Mouse (Mus musculus) liver, embryonic 16.5 days (tissue): Measurements from ENCODE around the gene AW011738. TPM values are rescaled to one million over a fixed set of nuclear protein-coding genes. Genes with fewer than 3 reads are reported as not detected.

Experiments
- ATAC-seq: fragments of 200-750 bp; cut with Nextera tagmentation; 2 replicates; pipeline ENCODE4 v1.8.0; 2017; ENCODE audit warnings: low read depth, mild to moderate bottlenecking, moderate number of reproducible peaks, moderate library complexity
- H3K27ac ChIP-seq: fragments of 300-500 bp; sonication (generic); 2 replicates; pipeline ENCODE4 v1.5.1; 2014; ENCODE audit warnings: mild to moderate bottlenecking, low read length
- H3K27me3 ChIP-seq: fragments of 300-500 bp; sonication (generic); 2 replicates; pipeline ENCODE4 v1.6.1; 2014; ENCODE audit warnings: low read depth, low read length, mixed read lengths; ENCODE audit not compliant: control insufficient read depth, insufficient read depth
- H3K36me3 ChIP-seq: fragments of 300-500 bp; sonication (generic); 2 replicates; pipeline ENCODE4 v1.6.1; 2014; ENCODE audit warnings: mild to moderate bottlenecking; ENCODE audit not compliant: control insufficient read depth, insufficient read depth
- H3K4me1 ChIP-seq: fragments of 300-500 bp; sonication (generic); 2 replicates; pipeline ENCODE4 v1.6.1; 2014; ENCODE audit warnings: low read depth, low read length, mixed read lengths; ENCODE audit not compliant: control insufficient read depth
- H3K4me2 ChIP-seq: fragments of 300-500 bp; sonication (generic); 2 replicates; pipeline ENCODE4 v1.6.1; 2014; ENCODE audit warnings: low read depth, low read length, mixed read lengths
- H3K4me3 ChIP-seq: fragments of 300-500 bp; sonication (generic); 2 replicates; pipeline ENCODE4 v1.5.1; 2014; ENCODE audit warnings: low read depth, mild to moderate bottlenecking, low read length
- H3K9ac ChIP-seq: fragments of 300-500 bp; sonication (generic); 2 replicates; pipeline ENCODE4 v1.6.1; 2014; ENCODE audit warnings: low read depth, low read length
- H3K9me3 ChIP-seq: fragments of 300-500 bp; sonication (generic); replicated peaks from 2 replicates; pipeline ENCODE4 v1.6.1; 2016; ENCODE audit warnings: low read length; ENCODE audit not compliant: control insufficient read depth
- WGBS: fragments of 180-500 bp; shearing (Covaris S2); extraction: QIAGEN DNeasy Blood & Tissue Kit; methylation state at CpG from one replicate; pipeline ENCODE4 v1.1.7; 2014; ENCODE audit not compliant: insufficient replicate concordance; 5-methylcytosine and 5-hydroxymethylcytosine counted together
- polyA plus RNA-seq: library from polyadenylated mRNA; unstranded; fragments of >200 nt; fragmentation: Nextera tagmentation; extraction: Ambion mirVana; gene quantifications from 2 replicates; pipeline ENCODE4 v1.2.1, GENCODE M21; 2015

AW011738 gene
- polyA plus RNA-seq, result 1.0 and 1.2 TPM in 2 replicates

- peak within 1 kb of the TSS; percentile 66 for H3K9ac ChIP-seq
- 1% methylated on average over 28 of the region's 39 CpGs for WGBS
- peak within 1 kb of the TSS; percentile 82 for H3K27ac ChIP-seq
- peaks cover 40% of the 10 kb centered on the region for H3K27me3 ChIP-seq
- peak within 1 kb of the TSS; percentile 92 for H3K4me2 ChIP-seq
- peaks cover 34% of the 10 kb centered on the region for H3K4me1 ChIP-seq
- no peaks in the 10 kb centered on the region for H3K9me3 ChIP-seq
- peak within 1 kb of the TSS; percentile 66 for H3K4me3 ChIP-seq
- peak; percentile 76 for ATAC-seq
- H3K36me3 ChIP-seq, result no peaks in the 10 kb centered on the region
These were observed at the start of gene AW011738 for GRCm38 (mm10) chr4:156203001-156203412. Gene AW011738, plus strand, starts transcription at chr4:156203304.

DNA sequence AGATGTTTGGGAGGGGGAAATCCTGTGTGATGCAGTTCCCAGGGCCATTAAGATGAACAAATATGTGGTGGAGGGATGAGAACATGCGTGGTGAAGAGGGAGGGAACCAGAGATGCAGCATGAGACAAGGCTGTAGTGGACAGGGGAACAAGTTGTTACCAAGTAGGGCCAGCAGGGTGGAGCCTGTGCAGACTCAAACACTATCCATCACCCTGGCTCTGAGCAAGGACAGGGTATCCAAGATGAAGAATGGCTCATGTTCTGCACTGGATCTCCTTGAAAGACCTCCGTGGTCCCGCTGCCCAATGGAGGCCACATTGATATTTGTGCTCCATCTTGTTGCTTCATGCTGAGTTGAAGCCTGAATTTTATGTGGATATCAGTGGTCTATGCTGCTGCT, 48.3 kb upstream of the AW011738 start:
- no peak overlapping the region for H3K4me2 ChIP-seq
- no peak overlapping the region for H3K4me3 ChIP-seq
- no peaks in the 10 kb centered on the region for H3K36me3 ChIP-seq
- ATAC-seq, result no peak
- H3K9me3 ChIP-seq, result peaks cover 8% of the 10 kb centered on the region
- H3K9ac ChIP-seq, result no peak overlapping the region
- no peaks in the 10 kb centered on the region for H3K27me3 ChIP-seq
- no peak overlapping the region for H3K27ac ChIP-seq
- WGBS, result 82% methylated on average over 3 of the region's 3 CpGs
- no peaks in the 10 kb centered on the region for H3K4me1 ChIP-seq

DNA sequence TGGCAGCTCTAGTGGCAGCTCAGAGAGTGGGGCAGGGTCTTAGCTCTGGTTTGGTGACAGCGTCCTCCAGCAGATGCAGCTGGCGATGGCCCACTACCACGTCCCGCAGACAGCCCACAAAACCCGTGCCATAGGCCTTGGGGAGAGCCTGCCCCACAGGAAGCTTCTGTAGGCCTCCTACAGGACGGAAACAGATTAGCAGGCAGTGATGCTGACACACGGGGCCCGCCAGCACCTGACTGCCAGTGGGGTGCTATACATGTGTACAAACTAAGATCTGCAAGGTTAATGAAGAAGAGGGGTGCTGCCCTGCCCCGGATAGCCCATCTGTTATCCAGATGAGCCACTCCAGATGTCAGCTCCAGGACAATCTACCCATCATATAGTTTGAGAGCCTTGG, 36.6 kb upstream of the AW011738 start:
- H3K9me3 ChIP-seq, result peaks cover 4% of the 10 kb centered on the region; the same call in 1 of the 2 replicates
- no peaks in the 10 kb centered on the region; the same call in 1 of the 2 replicates for H3K36me3 ChIP-seq
- H3K4me2 ChIP-seq, result no peak overlapping the region
- no peaks in the 10 kb centered on the region for H3K4me1 ChIP-seq
- no peak overlapping the region for H3K9ac ChIP-seq
- no peak for ATAC-seq
- WGBS, result 57% methylated on average over 9 of the region's 9 CpGs
- H3K27me3 ChIP-seq, result no peaks in the 10 kb centered on the region
- H3K27ac ChIP-seq, result no peak overlapping the region
- no peak overlapping the region for H3K4me3 ChIP-seq

DNA sequence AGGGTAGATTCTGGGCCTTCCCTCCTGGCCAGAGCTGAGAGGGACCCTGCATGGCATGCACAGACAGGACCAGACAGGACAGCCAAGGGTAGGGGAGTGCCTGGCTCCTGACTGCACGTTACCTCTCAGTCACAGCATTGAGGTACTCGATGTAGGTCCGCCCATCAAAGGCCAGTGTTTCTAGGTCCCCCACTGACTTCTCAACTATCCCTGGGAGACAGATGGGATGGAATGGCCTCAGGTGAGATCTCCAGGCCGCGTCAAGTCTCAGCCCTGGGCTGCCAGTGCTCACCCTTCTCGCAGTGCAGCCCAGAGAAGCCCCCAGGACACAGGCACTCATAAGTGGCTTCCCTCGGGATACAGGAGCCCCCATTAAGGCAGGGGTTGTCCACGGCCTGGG, 34.5 kb upstream of the AW011738 start:
- Histone ChIP-seq H3K9me3 (no peaks in the 10 kb centered on the region), H3K27ac (no peak overlapping the region), H3K9ac (no peak overlapping the region), H3K36me3 (peaks cover 7% of the 10 kb centered on the region; the same call in 1 of the 2 replicates), H3K27me3 (no peaks in the 10 kb centered on the region), H3K4me1 (no peaks in the 10 kb centered on the region), H3K4me2 (no peak overlapping the region), H3K4me3 (no peak overlapping the region)
- ATAC-seq, result no peak
- WGBS, result 77% methylated on average over 8 of the region's 8 CpGs

- no peaks in the 10 kb centered on the region for H3K4me1 ChIP-seq
- no peak for ATAC-seq
- H3K9ac ChIP-seq, result no peak overlapping the region
- no peak overlapping the region for H3K27ac ChIP-seq
- WGBS, result 78% methylated on average over 10 of the region's 10 CpGs
- no peaks in the 10 kb centered on the region for H3K9me3 ChIP-seq
- peaks cover 7% of the 10 kb centered on the region; the same call in 1 of the 2 replicates for H3K36me3 ChIP-seq
- H3K27me3 ChIP-seq, result no peaks in the 10 kb centered on the region
- no peak overlapping the region for H3K4me2 ChIP-seq
- no peak overlapping the region for H3K4me3 ChIP-seq
These were observed 34.0 kb upstream of the AW011738 start for GRCm38 (mm10) chr4:156169129-156169528.

DNA sequence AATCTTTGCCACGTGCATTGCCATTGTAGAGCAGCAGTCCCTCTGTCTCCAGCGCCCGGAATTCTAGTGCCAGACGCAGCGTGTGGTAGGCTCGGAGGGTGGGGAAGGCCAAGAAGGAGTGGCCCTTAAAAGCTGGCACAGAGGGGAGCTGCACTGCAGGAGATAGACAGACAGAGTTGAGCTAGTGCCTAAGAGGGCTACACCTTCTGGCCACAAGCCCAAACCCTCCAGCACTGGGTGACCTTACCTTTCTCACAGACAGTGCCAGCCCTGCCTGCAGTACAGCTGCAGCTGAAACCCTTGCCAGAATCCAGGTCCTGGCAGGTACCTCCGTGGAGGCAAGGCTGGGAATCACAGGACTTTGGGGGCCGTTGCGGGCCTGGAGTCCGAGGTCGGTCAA, 31.3 kb upstream of the AW011738 start:
- Histone ChIP-seq H3K4me3 (no peak overlapping the region), H3K27ac (no peak overlapping the region), H3K4me1 (no peaks in the 10 kb centered on the region), H3K4me2 (no peak overlapping the region), H3K9ac (no peak overlapping the region), H3K9me3 (no peaks in the 10 kb centered on the region), H3K27me3 (no peaks in the 10 kb centered on the region), H3K36me3 (peaks cover 7% of the 10 kb centered on the region; the same call in 1 of the 2 replicates)
- ATAC-seq, result no peak
- WGBS, result 81% methylated on average over 11 of the region's 11 CpGs

DNA sequence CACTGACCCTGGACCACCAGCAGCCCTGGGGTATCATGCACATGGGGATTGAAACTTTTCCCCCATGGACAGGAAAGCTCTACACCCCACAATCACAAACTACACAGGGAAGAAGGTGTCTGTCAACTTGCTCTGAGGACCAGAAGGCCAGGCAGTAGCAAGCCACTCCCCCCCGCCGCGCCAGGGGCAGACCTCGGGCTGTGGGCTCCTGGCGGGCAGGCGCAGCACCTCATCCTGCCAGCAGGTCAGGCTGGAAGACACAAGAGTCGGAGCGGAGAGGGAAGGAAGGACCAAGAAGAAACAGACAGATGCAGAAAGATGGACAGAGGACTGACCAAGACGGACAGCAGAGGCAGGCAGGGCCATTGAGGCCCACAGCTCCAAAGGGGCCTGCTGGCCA, 25.5 kb upstream of the AW011738 start:
- no peak overlapping the region for H3K27ac ChIP-seq
- WGBS, result 87% methylated on average over 9 of the region's 9 CpGs
- H3K36me3 ChIP-seq, result no peaks in the 10 kb centered on the region
- no peak overlapping the region for H3K9ac ChIP-seq
- no peak overlapping the region for H3K4me3 ChIP-seq
- H3K9me3 ChIP-seq, result no peaks in the 10 kb centered on the region
- H3K4me2 ChIP-seq, result no peak overlapping the region
- no peaks in the 10 kb centered on the region for H3K4me1 ChIP-seq
- ATAC-seq, result no peak
- no peaks in the 10 kb centered on the region for H3K27me3 ChIP-seq

DNA sequence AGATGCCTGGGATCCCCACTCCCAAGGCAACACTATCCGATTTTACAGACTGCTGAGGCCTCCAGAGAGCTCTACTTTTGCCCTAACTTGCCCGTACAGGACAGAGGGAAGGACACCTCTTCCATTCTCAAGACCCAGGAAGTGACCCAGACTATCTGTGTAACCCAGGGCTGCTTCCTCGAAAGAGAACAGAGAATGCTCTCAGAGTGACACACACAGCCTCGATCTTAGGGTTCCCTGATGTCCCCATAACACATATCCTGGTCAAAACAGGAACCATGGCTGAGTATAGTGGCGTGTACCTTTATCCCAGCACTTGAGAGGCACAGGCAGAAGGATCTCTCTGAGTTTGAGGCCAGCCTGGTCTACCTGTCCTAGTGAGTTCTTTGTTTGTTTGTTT, 19.4 kb upstream of the AW011738 start:
- WGBS, result 48% methylated on average over 5 of the region's 5 CpGs

DNA sequence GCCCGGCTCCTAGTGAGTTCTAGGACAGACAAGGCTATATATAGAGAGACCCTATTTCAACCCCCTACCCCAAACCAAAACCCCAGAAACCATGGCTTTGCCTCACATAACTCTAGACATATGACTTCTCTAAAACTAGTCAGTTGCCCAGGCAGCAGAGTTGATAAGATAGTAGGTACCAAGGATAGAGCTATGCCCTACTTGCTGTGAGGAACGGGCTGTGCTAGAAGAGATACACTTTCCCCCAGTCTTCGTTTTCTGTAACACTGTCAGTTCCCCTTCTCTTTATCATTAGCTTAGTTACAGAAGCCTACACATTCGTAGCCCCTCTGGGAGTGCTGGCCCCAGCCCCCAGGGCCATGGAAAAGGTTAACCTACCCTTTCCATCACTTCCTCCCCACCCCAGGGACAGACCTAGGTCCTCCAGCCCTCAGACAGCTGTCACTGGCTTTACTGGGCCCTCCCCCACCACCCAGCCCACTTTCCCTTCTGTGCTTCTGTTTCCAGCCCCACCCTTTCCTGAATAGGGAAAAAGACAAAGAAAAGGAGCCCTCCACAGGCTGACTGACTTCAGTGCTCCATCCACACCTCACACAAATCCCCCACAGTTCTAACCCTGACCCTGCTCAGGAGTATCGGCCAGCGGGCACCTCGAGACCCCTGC, 18.7 kb upstream of the AW011738 start:
- H3K4me1 ChIP-seq, result peaks cover 34% of the 10 kb centered on the region
- H3K9ac ChIP-seq, result no peak overlapping the region
- H3K9me3 ChIP-seq, result no peaks in the 10 kb centered on the region
- WGBS, result 47% methylated on average over 7 of the region's 7 CpGs
- no peaks in the 10 kb centered on the region for H3K36me3 ChIP-seq
- no peak overlapping the region for H3K4me3 ChIP-seq
- H3K4me2 ChIP-seq, result no peak overlapping the region
- ATAC-seq, result 0 out of 2 replicates have a peak, but pooled peaks have one; percentile 22
- no peak overlapping the region for H3K27ac ChIP-seq
- H3K27me3 ChIP-seq, result no peaks in the 10 kb centered on the region

More for the DNA sequence above, 19.4 kb upstream of the AW011738 start:
- no peaks in the 10 kb centered on the region for H3K9me3 ChIP-seq
- H3K4me3 ChIP-seq, result no peak overlapping the region
- no peak overlapping the region for H3K4me2 ChIP-seq
- peaks cover 28% of the 10 kb centered on the region for H3K4me1 ChIP-seq
- ATAC-seq, result no peak
- H3K9ac ChIP-seq, result no peak overlapping the region
- H3K36me3 ChIP-seq, result no peaks in the 10 kb centered on the region
- no peaks in the 10 kb centered on the region for H3K27me3 ChIP-seq
- no peak overlapping the region for H3K27ac ChIP-seq
